Mouse (Mus musculus) cerebral cortex, adult 2 months (tissue): ENCODE measurements around the gene Zfp872.

Source experiments
- WGBS: fragments of 180-500 bp; shearing (Covaris S2); methylation state at CpG from one replicate; pipeline ENCODE4 v1.1.7; 2018; 5-methylcytosine and 5-hydroxymethylcytosine counted together

Zfp872 gene

GRCm38 (mm10) chr9:22188025-22188611, at the start of gene Zfp872:
Gene Zfp872 (plus strand): TSS chr9:22188090.
- 20% methylated on average over 42 of the region's 43 CpGs for WGBS

GRCm38 (mm10) chr9:22138480-22138879, 49.4 kb upstream of the Zfp872 start:
- WGBS: 20% methylated on average over 2 of the region's 2 CpGs

DNA sequence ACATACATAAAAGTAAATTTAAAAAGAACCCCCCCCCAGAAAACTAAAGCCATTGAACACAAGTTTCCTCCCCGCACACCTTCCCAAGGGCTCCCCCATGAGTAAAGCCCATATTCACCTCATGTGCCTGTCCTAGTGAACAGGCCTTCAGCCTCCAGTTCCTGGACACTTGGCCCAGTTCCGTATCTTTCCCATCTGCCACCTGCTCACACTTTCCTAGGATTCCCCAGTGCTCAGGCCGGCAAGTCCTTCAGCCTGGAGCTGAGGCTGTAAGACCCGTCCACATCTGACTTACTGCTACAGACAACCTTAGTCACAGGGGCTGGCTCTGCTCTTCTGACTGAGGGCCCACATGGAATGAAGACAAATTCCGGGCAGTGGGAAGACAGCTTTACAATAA, 48.1 kb upstream of the Zfp872 start:
- WGBS: 85% methylated on average over 5 of the region's 5 CpGs

DNA sequence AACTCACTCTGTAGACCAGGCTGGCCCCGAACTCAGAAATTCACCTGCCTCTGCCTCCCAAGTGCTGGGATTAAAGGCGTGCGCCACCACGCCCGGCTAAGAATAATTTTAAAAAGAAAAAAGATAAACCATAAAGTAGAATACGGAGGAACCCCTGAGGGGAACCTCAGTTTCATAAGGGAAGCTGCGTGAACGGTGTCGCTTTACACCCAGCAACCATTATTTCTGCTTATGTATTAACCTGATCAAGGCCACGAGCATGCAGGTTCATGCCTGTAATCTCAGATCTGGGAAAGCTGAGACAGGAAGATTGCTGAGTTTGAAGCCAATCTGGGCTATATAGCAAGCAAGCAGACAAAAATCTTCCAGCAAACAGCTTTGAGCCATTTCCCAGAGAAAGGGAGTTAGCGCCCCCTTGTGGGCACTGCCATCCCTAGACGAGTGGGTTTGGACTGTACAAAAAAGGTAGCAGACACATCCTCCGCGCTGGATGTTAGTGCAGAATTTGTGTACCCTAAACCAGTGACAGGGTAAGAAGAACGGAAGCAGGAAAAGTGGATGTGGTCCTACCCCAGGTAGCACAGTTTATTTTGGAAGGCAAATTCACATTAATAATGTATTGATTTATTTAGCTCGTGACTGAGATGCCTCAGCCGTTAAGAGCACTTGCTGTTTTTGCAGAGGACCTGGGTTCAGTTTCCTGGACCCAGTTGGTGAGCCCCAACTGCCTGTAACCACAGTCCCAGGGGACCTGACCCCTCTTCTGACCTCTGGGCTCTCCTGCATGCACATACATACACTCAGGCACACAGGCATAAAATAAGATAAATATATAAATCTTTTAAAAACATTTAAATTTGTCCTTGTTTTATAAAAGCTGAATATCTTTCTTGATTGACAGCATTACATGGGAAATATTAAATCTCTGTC, 44.5 kb upstream of the Zfp872 start:
- 47% methylated on average over 17 of the region's 17 CpGs for WGBS

DNA sequence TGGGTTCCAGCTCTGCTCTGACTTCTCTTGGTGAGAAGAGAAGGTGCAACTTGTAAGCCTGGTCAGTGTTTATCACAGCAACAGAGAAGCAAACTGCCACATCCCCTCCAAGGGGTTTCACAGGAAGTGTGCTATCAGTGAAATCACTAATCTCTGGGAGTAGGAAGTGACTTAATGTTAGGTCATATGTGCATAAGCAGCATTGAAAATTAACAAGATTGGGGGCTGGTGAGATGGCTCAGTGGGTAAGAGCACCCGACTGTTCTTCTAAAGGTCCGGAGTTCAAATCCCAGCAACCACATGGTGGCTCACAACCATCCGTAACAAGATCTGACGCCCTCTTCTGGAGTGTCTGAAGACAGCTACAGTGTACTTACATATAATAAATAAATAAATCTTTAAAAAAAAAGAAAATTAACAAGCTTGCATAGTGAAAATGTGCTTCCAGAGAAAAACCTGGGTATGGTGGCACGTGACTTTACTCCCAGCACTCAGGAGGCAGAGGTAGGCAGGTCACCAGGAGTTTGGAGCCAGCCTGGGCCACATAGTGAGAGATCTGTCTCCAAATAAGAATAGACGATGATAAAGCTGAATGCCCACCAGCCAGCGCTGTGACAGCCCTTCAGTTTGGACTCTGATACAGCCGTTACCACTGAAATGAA, 43.5 kb upstream of the Zfp872 start:
- 90% methylated on average over 8 of the region's 8 CpGs for WGBS

DNA sequence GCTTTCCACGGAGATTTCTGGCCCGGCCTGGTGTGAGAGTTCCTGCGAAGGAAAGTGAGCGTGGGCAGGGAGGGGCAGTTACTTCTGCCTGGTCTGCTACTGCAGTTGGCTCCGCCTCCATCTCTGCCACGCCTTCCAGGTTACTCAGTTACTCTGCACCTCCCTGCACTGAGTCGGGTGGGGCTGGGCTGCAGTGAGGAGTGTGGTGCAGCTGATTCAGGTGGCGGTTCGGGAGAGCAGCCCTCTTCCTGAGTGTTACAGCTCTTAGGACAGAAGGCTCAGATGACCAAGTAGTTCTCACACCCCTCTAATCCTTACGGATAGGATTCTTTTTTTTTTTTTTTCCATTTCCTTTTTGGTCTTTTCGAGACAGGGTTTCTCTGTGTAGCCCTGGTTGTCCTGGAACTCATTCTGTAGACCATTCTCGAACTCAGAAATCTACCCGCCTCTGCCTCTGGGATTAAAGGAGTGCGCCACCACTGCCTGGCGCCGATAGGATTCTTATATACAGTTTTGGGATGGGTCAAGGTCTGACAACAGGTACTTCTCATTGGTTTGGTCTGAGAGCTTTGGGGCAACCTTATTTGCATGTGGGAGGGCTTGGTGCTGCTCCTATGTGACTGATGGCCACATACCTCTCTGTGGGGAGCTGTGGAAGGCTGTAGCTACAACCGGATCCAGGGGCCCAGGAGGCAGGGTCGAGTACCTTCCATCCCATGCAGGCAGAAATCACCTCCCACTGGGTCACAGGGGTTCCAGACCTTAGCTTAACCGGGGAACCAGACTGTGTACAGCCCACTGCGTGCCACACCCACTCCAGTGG, 38.3 kb upstream of the Zfp872 start:
- 77% methylated on average over 20 of the region's 20 CpGs for WGBS

DNA sequence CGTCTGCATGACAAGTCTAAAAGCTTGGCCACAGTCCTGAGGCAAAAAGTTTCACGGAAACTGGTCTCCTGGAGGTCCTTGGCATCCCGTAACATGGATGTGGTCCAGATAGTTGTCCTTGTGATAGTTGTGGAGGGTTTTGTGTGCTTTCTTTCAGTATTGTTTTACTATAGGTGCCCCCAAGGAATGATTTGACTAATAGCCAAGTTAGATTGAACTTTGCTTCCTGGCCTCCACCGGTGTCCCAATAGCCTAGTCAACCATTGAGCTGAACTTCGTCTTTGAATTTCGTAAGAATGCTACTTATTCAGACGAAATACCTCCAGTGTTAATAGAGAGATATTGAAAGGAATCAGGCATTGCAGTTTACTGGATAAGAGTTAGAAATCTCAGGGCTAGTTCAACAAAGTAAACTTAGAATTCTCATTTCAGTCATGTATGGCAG, 37.6 kb upstream of the Zfp872 start:
- 85% methylated on average over 7 of the region's 7 CpGs for WGBS

GRCm38 (mm10) chr9:22150946-22151345, 36.9 kb upstream of the Zfp872 start:
- 49% methylated on average over 2 of the region's 2 CpGs for WGBS

DNA sequence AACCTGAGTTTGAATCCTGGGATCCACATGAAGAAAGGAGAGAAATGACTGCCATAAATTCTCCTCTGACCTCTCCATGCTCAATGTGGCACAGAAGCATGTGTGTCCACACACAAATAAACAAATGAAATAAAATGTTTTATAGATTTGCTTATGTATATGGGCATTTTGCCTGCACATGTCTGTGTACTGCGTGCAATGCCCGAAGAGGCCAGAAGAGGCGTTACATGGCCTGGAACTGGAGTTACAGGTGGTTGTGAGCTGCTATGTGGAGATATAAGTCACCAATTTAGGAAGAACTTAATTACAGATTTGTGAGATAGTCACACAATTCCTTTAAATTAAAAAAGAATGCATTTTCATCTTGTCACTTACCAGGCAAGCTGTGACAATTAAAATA, 34.1 kb upstream of the Zfp872 start:
- WGBS: 91% methylated on average over 3 of the region's 3 CpGs

GRCm38 (mm10) chr9:22155614-22156013, 32.3 kb upstream of the Zfp872 start:
- WGBS: 21% methylated on average over 10 of the region's 10 CpGs

DNA sequence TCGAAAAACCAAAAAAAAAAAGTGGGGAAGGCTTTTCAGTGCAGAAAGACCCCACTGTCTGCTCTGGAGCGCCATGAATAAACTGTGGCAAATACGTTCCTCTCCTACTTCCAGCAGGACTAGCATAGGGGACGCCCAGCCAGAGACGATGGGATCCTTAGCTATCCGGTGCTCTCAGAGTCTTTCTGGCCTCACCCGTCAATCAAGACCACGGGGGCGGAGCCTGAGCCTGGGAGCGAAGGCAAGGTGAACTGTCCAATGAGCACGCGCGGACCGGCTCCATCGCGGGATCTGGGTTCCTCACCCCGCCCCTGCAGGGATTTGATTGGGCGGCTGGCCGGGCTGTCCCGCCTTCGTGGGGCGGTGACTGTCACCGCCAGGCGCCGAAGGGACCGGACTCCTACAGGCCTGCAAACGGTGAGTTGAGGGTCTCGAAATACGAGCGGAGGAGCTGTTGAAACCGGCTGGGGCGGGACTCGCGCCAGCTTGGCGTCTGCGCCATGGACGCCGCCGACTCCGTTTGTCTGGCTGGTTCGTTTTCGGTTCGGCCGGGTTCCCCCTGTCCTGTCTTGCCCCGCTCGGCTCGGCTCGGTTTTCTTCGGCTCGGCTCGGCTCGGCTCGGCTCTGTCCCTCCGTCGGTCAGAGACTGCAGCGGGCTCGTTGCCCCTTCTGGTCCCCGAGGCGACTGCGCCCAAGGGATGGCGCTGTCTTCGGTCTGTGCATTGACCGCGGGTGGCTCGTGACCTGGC, 31.2 kb upstream of the Zfp872 start, which contains the start of gene Pigyl:
Gene Pigyl, plus strand, starts transcription at position 350 of the 749 bp plus-strand sequence.
- under 1% methylated on average over 65 of the region's 65 CpGs for WGBS

DNA sequence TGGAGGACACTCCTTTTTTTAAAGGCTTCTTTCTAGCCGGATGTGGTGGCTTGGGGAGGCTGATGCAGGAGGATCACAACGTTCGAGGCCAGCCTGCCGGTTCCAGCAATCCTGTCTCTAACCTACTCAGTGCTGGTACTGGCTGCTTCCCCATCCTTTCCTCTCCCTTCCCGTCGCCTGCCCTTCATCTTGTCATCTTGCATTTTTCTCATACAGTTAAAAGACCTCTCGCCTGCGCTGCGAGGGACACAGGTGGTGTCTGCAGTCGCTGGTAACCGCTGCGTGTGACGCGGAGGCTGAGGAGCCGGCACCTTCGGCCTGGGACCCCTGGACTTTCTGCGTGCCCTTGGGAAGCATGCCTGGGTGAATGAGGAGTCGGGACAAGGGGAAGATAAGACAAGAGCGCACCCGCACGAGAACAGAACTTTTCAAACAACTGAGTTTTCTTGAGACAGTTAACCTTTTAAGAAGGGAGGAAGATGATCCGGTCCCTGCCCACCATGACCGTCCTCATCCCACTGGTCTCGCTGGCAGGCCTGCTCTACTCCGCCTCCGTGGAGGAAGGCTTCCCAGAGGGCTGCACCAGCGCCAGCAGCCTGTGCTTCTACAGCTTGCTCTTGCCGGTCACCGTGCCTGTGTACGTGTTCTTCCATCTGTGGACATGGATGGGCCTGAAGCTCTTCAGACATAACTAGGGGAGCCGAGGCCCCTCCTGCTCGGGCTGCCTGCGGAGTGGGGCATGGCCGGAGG, 30.2 kb upstream of the Zfp872 start:
- 67% methylated on average over 34 of the region's 34 CpGs for WGBS

DNA sequence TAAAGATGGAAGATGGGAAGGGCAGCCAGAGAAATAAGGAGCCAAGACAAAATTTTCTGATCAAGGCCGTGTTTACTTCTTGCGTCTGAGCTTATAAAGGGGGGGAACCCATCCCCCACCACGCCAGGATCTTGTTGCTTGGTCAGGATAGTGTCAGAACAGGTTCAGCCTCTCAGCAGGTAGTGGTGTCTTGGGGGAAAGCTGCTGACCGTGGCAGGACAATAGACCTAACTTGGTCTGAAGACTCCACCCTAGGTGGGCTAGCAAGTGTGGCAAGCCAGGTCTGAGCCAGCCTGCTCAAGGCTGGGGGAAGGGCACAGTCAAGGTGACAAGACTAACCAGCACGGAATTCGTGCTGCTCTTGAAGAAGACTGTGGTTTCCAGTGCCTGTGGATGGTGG, 26.6 kb upstream of the Zfp872 start:
- WGBS: 62% methylated on average over 6 of the region's 6 CpGs

GRCm38 (mm10) chr9:22162305-22162704, 25.6 kb upstream of the Zfp872 start:
- WGBS: 91% methylated on average over 9 of the region's 9 CpGs

- 93% methylated on average over 7 of the region's 7 CpGs for WGBS
These were observed 25.0 kb upstream of the Zfp872 start for GRCm38 (mm10) chr9:22162912-22163311.

DNA sequence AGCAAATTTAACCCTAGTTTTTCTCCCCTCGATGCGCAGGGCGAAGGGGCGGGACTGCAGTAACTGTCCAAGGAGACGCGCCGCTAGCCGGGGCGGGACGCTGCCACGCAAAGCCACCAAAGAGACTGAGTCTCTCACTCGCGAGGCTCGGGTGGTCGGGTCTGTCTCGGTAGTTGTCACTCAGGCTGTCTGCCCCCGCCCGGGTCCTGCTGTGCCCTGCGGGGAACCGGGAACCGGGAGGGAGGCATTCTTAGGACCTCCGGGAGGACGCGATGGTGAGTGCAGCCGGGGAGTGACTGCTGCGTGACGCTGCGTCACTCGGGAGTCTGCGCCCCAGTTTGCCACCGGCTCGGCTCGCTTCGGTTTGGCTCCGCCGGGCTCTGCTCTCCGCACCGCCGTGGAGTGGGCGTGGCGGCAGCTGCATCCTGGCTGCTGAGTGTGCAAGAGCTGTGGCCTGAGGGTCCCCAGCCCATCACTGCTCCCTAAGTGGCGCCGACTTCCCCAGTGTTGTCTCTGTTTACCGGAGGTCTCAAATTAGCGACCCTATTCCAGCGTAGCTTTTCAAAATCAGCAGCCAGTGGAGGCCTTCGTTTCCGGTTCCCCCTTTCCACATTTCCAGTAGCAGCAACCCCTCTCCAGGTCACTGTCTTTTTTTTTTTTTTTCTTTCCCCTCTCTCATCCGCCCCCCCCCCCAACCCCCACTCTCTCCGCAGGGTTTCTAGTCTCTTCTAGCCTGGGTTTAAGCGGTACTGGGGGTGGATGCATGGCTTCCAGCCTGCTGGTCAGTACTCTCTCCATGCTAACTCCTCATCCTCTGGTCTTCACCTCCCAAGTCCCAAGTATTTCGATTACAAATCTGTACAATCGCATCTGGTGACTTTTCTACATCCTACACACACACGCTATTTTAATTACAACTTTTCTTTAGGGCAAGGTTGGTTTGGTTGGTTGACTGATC, 22.9 kb upstream of the Zfp872 start:
- 2% methylated on average over 53 of the region's 54 CpGs for WGBS

DNA sequence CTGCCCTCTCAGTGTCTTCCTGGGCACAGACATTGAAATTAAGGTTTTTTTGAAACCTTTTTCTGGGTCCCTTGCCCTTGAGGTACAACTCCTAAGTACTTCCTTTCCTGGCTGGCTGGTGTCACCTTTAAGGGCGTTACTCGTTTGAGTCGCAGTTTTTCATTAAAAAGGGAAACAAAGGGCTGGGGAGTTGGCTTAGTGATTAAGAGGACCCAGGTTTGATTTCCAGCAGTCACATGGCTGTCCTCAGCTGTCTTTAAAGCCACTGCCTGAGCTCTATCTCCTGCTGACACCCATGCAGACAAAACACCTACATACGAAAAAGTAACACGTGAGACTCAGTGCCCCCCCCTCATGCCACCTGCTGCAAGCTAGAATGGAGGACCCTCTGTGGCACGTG, 21.9 kb upstream of the Zfp872 start:
- WGBS: 54% methylated on average over 6 of the region's 6 CpGs

- WGBS: 92% methylated on average over 10 of the region's 10 CpGs
These were observed 21.2 kb upstream of the Zfp872 start for GRCm38 (mm10) chr9:22166686-22167085.

DNA sequence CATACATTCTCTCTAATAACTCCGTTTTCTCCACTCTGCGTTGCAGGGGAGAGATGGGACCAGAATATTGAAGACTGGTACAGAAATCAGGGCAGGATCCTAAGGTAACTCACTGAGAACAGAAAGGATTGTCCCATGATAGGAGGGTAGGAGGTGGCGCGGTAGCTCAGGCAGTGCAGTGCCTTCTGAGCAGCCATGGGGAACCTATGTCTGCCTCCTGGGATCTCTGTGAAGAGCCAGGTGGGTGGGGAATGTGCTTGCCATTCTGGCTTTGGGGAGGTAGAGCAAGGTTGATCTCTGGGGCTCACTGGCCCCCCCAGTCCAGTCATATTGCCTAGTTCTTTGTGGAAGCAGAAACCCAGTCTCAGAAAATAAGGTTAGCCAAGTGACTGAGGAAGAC, 20.1 kb upstream of the Zfp872 start:
- WGBS: 96% methylated on average over 4 of the region's 4 CpGs
